Mouse (Mus musculus): Measurements from ENCODE around the gene Olfr116.

Gene Olfr116

GRCm38 (mm10) chr17:37627009-37627408 is at the start of gene Olfr116, which contains the start of gene Olfr115:
Olfr116 (minus strand) TSS chr17:37627199.
Olfr115 (minus strand) TSS chr17:37627109.
- no peak for DNase-seq (ENCODE audit: low spot score)

GRCm38 (mm10) chr17:37666688-37667087 is 39.7 kb upstream of the Olfr116 start, which contains the start of gene Olfr118:
Olfr118 (plus strand) TSS chr17:37666988.
- DNase-seq (ENCODE audit: low spot score) = no peak

GRCm38 (mm10) chr17:37663682-37664081 is 36.7 kb upstream of the Olfr116 start, which contains the start of gene Olfr117:
Olfr117 (minus strand) TSS chr17:37663782.
- no peak for DNase-seq (ENCODE audit: low spot score)

GRCm38 (mm10) chr17:37592643-37593042 is 34.4 kb downstream of the Olfr116 start, which contains the start of gene Olfr114:
Olfr114 (minus strand) TSS chr17:37592743.
- DNase-seq (ENCODE audit: low spot score) = no peak

GRCm38 (mm10) chr17:37577563-37577962 is 49.4 kb downstream of the Olfr116 start, which contains the start of gene Olfr113:
Olfr113 (minus strand) TSS chr17:37577663.
- DNase-seq (ENCODE audit: low spot score) = no peak
